Mouse (Mus musculus): ENCODE measurements around the gene Rec114. TPM values are rescaled to one million over a fixed set of nuclear protein-coding genes. Genes with fewer than 3 reads are reported as not detected.
A peak's percentile ranks its signal among the peaks of the same experiment; 100 is the strongest.

Rec114 gene
- 0.83 and 0.90 TPM in 2 replicates for polyA plus RNA-seq (2014; fragmentation: Nextera tagmentation; extraction: Ambion mirVana)

DNA sequence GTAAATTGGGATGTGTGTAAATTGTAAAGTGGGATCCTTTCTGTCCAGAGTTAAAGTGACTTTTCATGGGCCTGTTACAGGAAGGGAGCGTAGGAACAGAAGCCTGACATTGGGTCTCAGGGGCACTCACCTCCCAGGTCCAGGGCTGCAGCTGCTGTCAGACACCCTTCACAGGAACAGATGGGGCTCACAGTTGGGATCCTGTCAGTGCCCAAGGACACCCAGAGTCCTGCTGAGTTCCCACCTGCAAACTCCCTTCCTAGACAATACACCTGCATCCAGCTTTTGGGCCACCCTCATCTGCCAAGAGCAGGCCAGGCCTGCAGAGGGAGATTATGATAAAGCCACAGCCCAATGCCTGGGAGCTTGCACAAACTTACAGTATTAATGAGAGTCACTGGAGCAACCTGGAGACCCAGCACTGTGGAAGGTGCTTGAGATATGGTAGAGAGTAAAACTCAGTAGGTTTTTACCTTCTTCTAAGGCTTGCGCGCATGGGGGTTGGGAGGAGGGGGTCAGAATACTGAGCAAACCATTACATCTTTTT lies at the start of gene Rec114:
TSS of gene Rec114 (minus strand) at position 263 of the 547 bp plus-strand sequence.
- WGBS: 92% methylated on average over 3 of the region's 3 CpGs
- ATAC-seq (no peak), DNase-seq (ENCODE audit: low spot score) (no peak)
- no peak within 1 kb of the TSS for H3K9ac ChIP-seq (ENCODE audit: low read length)
- H3K36me3 ChIP-seq (ENCODE audit: control insufficient read depth, insufficient read depth, low read length): no peaks in the 10 kb centered on the region
- no peak within 1 kb of the TSS for H3K4me3 ChIP-seq (ENCODE audit: low read depth, low read length)
- H3K27ac ChIP-seq (ENCODE audit: low read depth, low read length): no peak within 1 kb of the TSS
- H3K27me3 ChIP-seq (replicated peaks; ENCODE audit: control insufficient read depth, insufficient read depth, low read length): no peaks in the 10 kb centered on the region
- peaks cover 7% of the 10 kb centered on the region for H3K4me1 ChIP-seq (ENCODE audit: control insufficient read depth, insufficient read depth, low read length)
- no peaks in the 10 kb centered on the region for H3K9me3 ChIP-seq (replicated peaks; ENCODE audit: control insufficient read depth, low read length)
- no peak within 1 kb of the TSS for H3K4me2 ChIP-seq (ENCODE audit: low read length)

DNA sequence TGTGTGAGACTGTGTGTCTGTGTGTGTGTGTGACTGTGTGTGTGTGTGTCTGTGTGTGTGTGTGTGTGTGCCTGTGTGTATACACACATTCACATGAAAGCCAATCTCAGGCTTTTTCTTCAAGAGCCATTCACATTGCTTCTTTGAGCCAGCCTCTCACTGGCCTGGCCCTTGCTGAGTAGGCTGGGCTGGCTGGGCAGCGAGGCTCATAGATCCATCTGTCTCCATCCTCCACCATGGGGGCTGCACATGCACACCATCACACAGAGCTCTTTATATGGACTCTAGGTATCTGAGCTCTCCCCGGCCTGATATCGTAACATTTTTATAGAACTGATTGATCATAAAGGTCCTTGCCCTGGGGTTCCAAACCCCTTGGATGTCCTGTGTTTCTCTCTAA lies 45.7 kb upstream of the Rec114 start:
- Histone ChIP-seq H3K36me3 (ENCODE audit: control insufficient read depth, insufficient read depth, low read length) (no peaks in the 10 kb centered on the region), H3K9ac (ENCODE audit: low read length) (no peak overlapping the region), H3K27ac (ENCODE audit: low read depth, low read length) (no peak overlapping the region), H3K9me3 (replicated peaks; ENCODE audit: control insufficient read depth, low read length) (no peaks in the 10 kb centered on the region), H3K4me1 (ENCODE audit: control insufficient read depth, insufficient read depth, low read length) (no peaks in the 10 kb centered on the region), H3K4me3 (ENCODE audit: low read depth, low read length) (no peak overlapping the region), H3K27me3 (replicated peaks; ENCODE audit: control insufficient read depth, insufficient read depth, low read length) (no peaks in the 10 kb centered on the region), H3K4me2 (ENCODE audit: low read length) (no peak overlapping the region)
- ATAC-seq (no peak), DNase-seq (ENCODE audit: low spot score) (no peak)
- WGBS: 86% methylated on average over 3 of the region's 3 CpGs

- no peak overlapping the region for H3K9ac ChIP-seq (ENCODE audit: low read length)
- no peaks in the 10 kb centered on the region for H3K27me3 ChIP-seq (replicated peaks; ENCODE audit: control insufficient read depth, insufficient read depth, low read length)
- H3K36me3 ChIP-seq (ENCODE audit: control insufficient read depth, insufficient read depth, low read length): no peaks in the 10 kb centered on the region
- H3K4me3 ChIP-seq (ENCODE audit: low read depth, low read length): no peak overlapping the region
- no peak for DNase-seq (ENCODE audit: low spot score)
- H3K4me1 ChIP-seq (ENCODE audit: control insufficient read depth, insufficient read depth, low read length): no peaks in the 10 kb centered on the region
- no peaks in the 10 kb centered on the region for H3K9me3 ChIP-seq (replicated peaks; ENCODE audit: control insufficient read depth, low read length)
- no peak overlapping the region for H3K27ac ChIP-seq (ENCODE audit: low read depth, low read length)
- H3K4me2 ChIP-seq (ENCODE audit: low read length): no peak overlapping the region
- no peak for ATAC-seq
- WGBS: 15% methylated on average over 2 of the region's 2 CpGs
Observed at GRCm38 (mm10) chr9:58775363-58775762, 31.6 kb upstream of the Rec114 start.

DNA sequence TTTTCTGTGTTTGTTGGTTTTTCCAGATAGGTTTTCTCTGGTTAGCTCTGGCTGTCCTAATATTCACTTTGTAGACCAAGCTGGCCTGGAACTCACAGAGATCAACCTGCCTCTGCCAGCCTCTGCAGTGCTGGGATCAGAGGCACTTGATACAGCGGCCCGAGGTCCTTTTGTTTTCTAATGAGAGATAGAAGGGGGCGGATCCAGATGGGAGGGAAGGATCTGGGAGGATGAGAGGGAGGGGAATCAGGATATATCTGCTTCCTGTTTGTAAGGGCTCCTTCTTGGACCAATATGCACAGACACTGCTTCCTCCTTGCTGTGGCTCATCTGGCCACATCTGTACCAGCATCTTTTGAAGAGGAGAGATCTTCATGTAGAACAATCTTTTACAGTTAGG lies 31.0 kb upstream of the Rec114 start:
- Histone ChIP-seq H3K27me3 (replicated peaks; ENCODE audit: control insufficient read depth, insufficient read depth, low read length) (no peaks in the 10 kb centered on the region), H3K9ac (ENCODE audit: low read length) (no peak overlapping the region), H3K27ac (ENCODE audit: low read depth, low read length) (no peak overlapping the region), H3K36me3 (ENCODE audit: control insufficient read depth, insufficient read depth, low read length) (no peaks in the 10 kb centered on the region), H3K4me2 (ENCODE audit: low read length) (no peak overlapping the region), H3K9me3 (replicated peaks; ENCODE audit: control insufficient read depth, low read length) (no peaks in the 10 kb centered on the region), H3K4me1 (ENCODE audit: control insufficient read depth, insufficient read depth, low read length) (no peaks in the 10 kb centered on the region), H3K4me3 (ENCODE audit: low read depth, low read length) (no peak overlapping the region)
- no peak for ATAC-seq
- 63% methylated on average over 3 of the region's 3 CpGs for WGBS
- no peak for DNase-seq (ENCODE audit: low spot score)

- H3K4me2 ChIP-seq (ENCODE audit: low read length): no peak overlapping the region
- no peaks in the 10 kb centered on the region for H3K4me1 ChIP-seq (ENCODE audit: control insufficient read depth, insufficient read depth, low read length)
- no peaks in the 10 kb centered on the region for H3K27me3 ChIP-seq (replicated peaks; ENCODE audit: control insufficient read depth, insufficient read depth, low read length)
- ATAC-seq (no peak), DNase-seq (ENCODE audit: low spot score) (no peak)
- no peaks in the 10 kb centered on the region for H3K36me3 ChIP-seq (ENCODE audit: control insufficient read depth, insufficient read depth, low read length)
- H3K9me3 ChIP-seq (replicated peaks; ENCODE audit: control insufficient read depth, low read length): no peaks in the 10 kb centered on the region
- H3K9ac ChIP-seq (ENCODE audit: low read length): no peak overlapping the region
- 76% methylated on average over 12 of the region's 12 CpGs for WGBS
- no peak overlapping the region for H3K27ac ChIP-seq (ENCODE audit: low read depth, low read length)
- no peak overlapping the region for H3K4me3 ChIP-seq (ENCODE audit: low read depth, low read length)
Observed at GRCm38 (mm10) chr9:58769943-58770342, 26.2 kb upstream of the Rec114 start.

- Histone ChIP-seq H3K4me1 (ENCODE audit: control insufficient read depth, insufficient read depth, low read length) (no peaks in the 10 kb centered on the region), H3K4me2 (ENCODE audit: low read length) (no peak overlapping the region), H3K36me3 (ENCODE audit: control insufficient read depth, insufficient read depth, low read length) (no peaks in the 10 kb centered on the region), H3K27ac (ENCODE audit: low read depth, low read length) (no peak overlapping the region), H3K9ac (ENCODE audit: low read length) (no peak overlapping the region), H3K4me3 (ENCODE audit: low read depth, low read length) (no peak overlapping the region), H3K27me3 (replicated peaks; ENCODE audit: control insufficient read depth, insufficient read depth, low read length) (no peaks in the 10 kb centered on the region), H3K9me3 (replicated peaks; ENCODE audit: control insufficient read depth, low read length) (no peaks in the 10 kb centered on the region)
- DNase-seq (ENCODE audit: low spot score) (no peak), ATAC-seq (peak; percentile 63)
- 72% methylated on average over 17 of the region's 17 CpGs for WGBS
Observed at GRCm38 (mm10) chr9:58766959-58767955, 23.5 kb upstream of the Rec114 start.

DNA sequence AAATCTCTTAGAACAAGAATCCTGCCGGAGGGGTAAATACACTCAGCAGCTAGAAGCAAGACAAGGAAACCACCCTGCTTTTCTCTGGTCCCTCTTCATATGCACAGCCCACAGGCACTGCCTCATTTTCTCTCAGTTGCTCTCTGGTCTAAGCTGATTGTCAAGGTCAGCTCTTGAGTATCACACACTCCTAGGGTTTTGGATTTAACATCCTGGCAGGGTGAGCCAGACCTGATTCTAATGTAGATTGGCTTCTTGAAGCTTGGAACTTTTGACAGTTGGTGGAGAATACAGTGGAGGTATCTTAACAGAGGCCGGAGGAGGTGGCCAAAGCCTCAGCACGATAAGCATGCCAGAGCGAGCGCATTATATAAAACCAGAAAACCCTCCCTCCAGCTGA lies 20.6 kb upstream of the Rec114 start:
- ATAC-seq (no peak), DNase-seq (ENCODE audit: low spot score) (no peak)
- Histone ChIP-seq H3K27me3 (replicated peaks; ENCODE audit: control insufficient read depth, insufficient read depth, low read length) (no peaks in the 10 kb centered on the region), H3K4me1 (ENCODE audit: control insufficient read depth, insufficient read depth, low read length) (no peaks in the 10 kb centered on the region), H3K27ac (ENCODE audit: low read depth, low read length) (no peak overlapping the region), H3K4me2 (ENCODE audit: low read length) (no peak overlapping the region), H3K36me3 (ENCODE audit: control insufficient read depth, insufficient read depth, low read length) (no peaks in the 10 kb centered on the region), H3K9ac (ENCODE audit: low read length) (no peak overlapping the region), H3K9me3 (replicated peaks; ENCODE audit: control insufficient read depth, low read length) (no peaks in the 10 kb centered on the region), H3K4me3 (ENCODE audit: low read depth, low read length) (no peak overlapping the region)
- WGBS: 46% methylated on average over 5 of the region's 5 CpGs

GRCm38 (mm10) chr9:58763114-58763513 lies 19.4 kb upstream of the Rec114 start:
- no peak for ATAC-seq
- DNase-seq (ENCODE audit: low spot score): no peak
- Histone ChIP-seq H3K4me2 (ENCODE audit: low read length) (no peak overlapping the region), H3K4me1 (ENCODE audit: control insufficient read depth, insufficient read depth, low read length) (no peaks in the 10 kb centered on the region), H3K36me3 (ENCODE audit: control insufficient read depth, insufficient read depth, low read length) (no peaks in the 10 kb centered on the region), H3K27me3 (replicated peaks; ENCODE audit: control insufficient read depth, insufficient read depth, low read length) (no peaks in the 10 kb centered on the region), H3K9ac (ENCODE audit: low read length) (no peak overlapping the region), H3K4me3 (ENCODE audit: low read depth, low read length) (no peak overlapping the region), H3K27ac (ENCODE audit: low read depth, low read length) (no peak overlapping the region), H3K9me3 (replicated peaks; ENCODE audit: control insufficient read depth, low read length) (no peaks in the 10 kb centered on the region)
- 90% methylated on average over 4 of the region's 4 CpGs for WGBS

DNA sequence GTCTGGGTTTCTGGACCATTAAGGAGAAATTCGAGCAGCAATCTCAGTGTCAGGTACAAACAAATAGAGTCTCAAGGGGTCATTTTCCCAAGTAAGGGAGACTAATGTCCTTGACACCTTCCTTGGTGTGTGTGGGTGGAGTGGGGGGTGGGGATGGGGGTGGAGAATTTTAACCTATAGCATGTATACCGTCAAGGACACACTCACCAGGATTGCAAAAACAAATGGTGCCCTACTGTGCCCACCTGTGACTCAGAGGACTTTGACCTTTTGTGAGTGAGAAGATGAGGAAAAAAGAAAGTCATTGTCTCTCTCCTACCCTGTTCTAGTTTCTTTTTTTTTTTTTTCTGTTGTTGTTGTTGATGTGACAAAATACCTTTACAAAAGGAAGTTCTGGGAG lies 18.3 kb upstream of the Rec114 start:
- H3K27ac ChIP-seq (ENCODE audit: low read depth, low read length): no peak overlapping the region
- ATAC-seq (no peak), DNase-seq (ENCODE audit: low spot score) (no peak)
- H3K9ac ChIP-seq (ENCODE audit: low read length): no peak overlapping the region
- H3K4me3 ChIP-seq (ENCODE audit: low read depth, low read length): no peak overlapping the region
- H3K4me1 ChIP-seq (ENCODE audit: control insufficient read depth, insufficient read depth, low read length): no peaks in the 10 kb centered on the region
- H3K27me3 ChIP-seq (replicated peaks; ENCODE audit: control insufficient read depth, insufficient read depth, low read length): no peaks in the 10 kb centered on the region
- H3K4me2 ChIP-seq (ENCODE audit: low read length): no peak overlapping the region
- no peaks in the 10 kb centered on the region for H3K36me3 ChIP-seq (ENCODE audit: control insufficient read depth, insufficient read depth, low read length)
- 59% methylated on average over 2 of the region's 2 CpGs for WGBS
- H3K9me3 ChIP-seq (replicated peaks; ENCODE audit: control insufficient read depth, low read length): no peaks in the 10 kb centered on the region

Data from forebrain, embryonic 14.5 days (tissue).